Mouse (Mus musculus) bone marrow macrophage, adult 2 months (primary cell): ENCODE measurements around the gene Vat1l. TPM values are rescaled to one million over a fixed set of nuclear protein-coding genes. Genes with fewer than 3 reads are reported as not detected.
A peak's percentile ranks its signal among the peaks of the same experiment; 100 is the strongest.

Source experiments
- H3K27ac ChIP-seq: 2 replicates; pipeline ENCODE4 v1.5.1; 2012; ENCODE audit warnings: low read depth, low read length; ENCODE audit not compliant: insufficient read depth
- H3K4me1 ChIP-seq: 2 replicates; pipeline ENCODE4 v1.6.1; 2012; ENCODE audit warnings: low read length; ENCODE audit not compliant: control insufficient read depth, insufficient read depth
- H3K4me3 ChIP-seq: 2 replicates; pipeline ENCODE4 v1.5.1; 2012; ENCODE audit warnings: mild to moderate bottlenecking, low read length, moderate library complexity; ENCODE audit not compliant: insufficient read depth
- CTCF ChIP-seq: IDR thresholded peaks from 2 replicates; pipeline ENCODE4 v1.5.1; 2012; ENCODE audit warnings: low read depth, mild to moderate bottlenecking, low read length, moderate library complexity
- POLR2A ChIP-seq: IDR thresholded peaks from 2 replicates; pipeline ENCODE4 v1.6.1; 2012; ENCODE audit warnings: mild to moderate bottlenecking, low read depth, low read length, borderline replicate concordance
- polyA plus RNA-seq: library from polyadenylated mRNA; stranded (reverse); fragments of >200 nt; gene quantifications from 2 replicates; pipeline ENCODE4 v1.2.4, GENCODE M21; 2012; ENCODE audit not compliant: missing spikeins, insufficient read depth, insufficient read length

Gene Vat1l
- polyA plus RNA-seq: not detected in 2 replicates

GRCm38 (mm10) chr8:114205221-114205901 is at the start of gene Vat1l:
Vat1l (plus strand) TSS chr8:114205612.
- H3K27ac ChIP-seq: no peak within 1 kb of the TSS
- H3K4me3 ChIP-seq: peak within 1 kb of the TSS; percentile 23; the same call in 1 of the 2 replicates
- H3K4me1 ChIP-seq: no peaks in the 10 kb centered on the region
- TF ChIP-seq CTCF (no peak), POLR2A (no peak)

- H3K4me3 ChIP-seq: no peak overlapping the region
- TF ChIP-seq CTCF (no peak), POLR2A (no peak)
- no peaks in the 10 kb centered on the region for H3K4me1 ChIP-seq
- no peak overlapping the region for H3K27ac ChIP-seq
Observed at GRCm38 (mm10) chr8:114158586-114158985, 46.8 kb upstream of the Vat1l start.

- no peak overlapping the region for H3K27ac ChIP-seq
- no peak for TF ChIP-seq CTCF
- no peak for TF ChIP-seq POLR2A
- no peaks in the 10 kb centered on the region for H3K4me1 ChIP-seq
- H3K4me3 ChIP-seq: no peak overlapping the region
Observed at GRCm38 (mm10) chr8:114159666-114160065, 45.7 kb upstream of the Vat1l start.

- Histone ChIP-seq H3K4me3 (no peak overlapping the region), H3K4me1 (no peaks in the 10 kb centered on the region), H3K27ac (no peak overlapping the region)
- no peak for TF ChIP-seq POLR2A
- no peak for TF ChIP-seq CTCF
Observed at GRCm38 (mm10) chr8:114163871-114164270, 41.5 kb upstream of the Vat1l start.

GRCm38 (mm10) chr8:114164444-114165096 is 40.8 kb upstream of the Vat1l start:
- Histone ChIP-seq H3K27ac (no peak overlapping the region), H3K4me3 (no peak overlapping the region), H3K4me1 (no peaks in the 10 kb centered on the region)
- no peak for TF ChIP-seq POLR2A
- no peak for TF ChIP-seq CTCF

GRCm38 (mm10) chr8:114165741-114166140 is 39.7 kb upstream of the Vat1l start:
- TF ChIP-seq CTCF (no peak), POLR2A (no peak)
- no peaks in the 10 kb centered on the region for H3K4me1 ChIP-seq

GRCm38 (mm10) chr8:114176721-114177120 is 28.7 kb upstream of the Vat1l start:
- no peak for TF ChIP-seq POLR2A
- no peaks in the 10 kb centered on the region for H3K4me1 ChIP-seq
- no peak overlapping the region for H3K4me3 ChIP-seq
- no peak overlapping the region for H3K27ac ChIP-seq

More at GRCm38 (mm10) chr8:114165741-114166140, 39.7 kb upstream of the Vat1l start:
- no peak overlapping the region for H3K4me3 ChIP-seq
- H3K27ac ChIP-seq: no peak overlapping the region

- TF ChIP-seq CTCF (no peak), POLR2A (no peak)
- peak overlapping the region; percentile 49 for H3K27ac ChIP-seq
- peaks cover 7% of the 10 kb centered on the region for H3K4me1 ChIP-seq
- H3K4me3 ChIP-seq: no peak overlapping the region
Observed at GRCm38 (mm10) chr8:114193334-114193733, 12.1 kb upstream of the Vat1l start.

GRCm38 (mm10) chr8:114198990-114199389 is 6.4 kb upstream of the Vat1l start:
- H3K4me1 ChIP-seq: no peaks in the 10 kb centered on the region
- no peak overlapping the region for H3K4me3 ChIP-seq
- no peak for TF ChIP-seq POLR2A
- no peak for TF ChIP-seq CTCF
- no peak overlapping the region for H3K27ac ChIP-seq

- H3K4me3 ChIP-seq: no peak overlapping the region
- no peak overlapping the region for H3K27ac ChIP-seq
- H3K4me1 ChIP-seq: no peaks in the 10 kb centered on the region
- TF ChIP-seq CTCF (no peak), POLR2A (no peak)
Observed at GRCm38 (mm10) chr8:114206421-114206983, 1.1 kb downstream of the Vat1l start.

GRCm38 (mm10) chr8:114207026-114207425 is 1.6 kb downstream of the Vat1l start:
- no peak for TF ChIP-seq POLR2A
- TF ChIP-seq CTCF: no peak
- no peak overlapping the region for H3K4me3 ChIP-seq
- no peaks in the 10 kb centered on the region for H3K4me1 ChIP-seq
- no peak overlapping the region for H3K27ac ChIP-seq
